Mouse (Mus musculus) kidney, embryonic 15.5 days (tissue): ENCODE results near the gene Fxyd7. TPM values are rescaled to one million over a fixed set of nuclear protein-coding genes. Genes with fewer than 3 reads are reported as not detected.
A peak's percentile ranks its signal among the peaks of the same experiment; 100 is the strongest.

Experiments
- ATAC-seq: fragments of 200-750 bp; cut with Nextera tagmentation; replicated peaks from 2 replicates; pipeline ENCODE4 v1.8.0; 2017; ENCODE audit warnings: moderate TSS enrichment; ENCODE audit not compliant: low FRiP score
- H3K27ac ChIP-seq: fragments of 300-500 bp; sonication (generic); 2 replicates; pipeline ENCODE4 v1.5.1; 2015; ENCODE audit warnings: mild to moderate bottlenecking, inconsistent platforms
- H3K27me3 ChIP-seq: fragments of 300-500 bp; sonication (generic); 2 replicates; pipeline ENCODE4 v1.6.1; 2015; ENCODE audit warnings: inconsistent platforms
- H3K36me3 ChIP-seq: fragments of 300-500 bp; sonication (generic); 2 replicates; pipeline ENCODE4 v1.6.1; 2015; ENCODE audit warnings: inconsistent platforms
- H3K4me1 ChIP-seq: fragments of 300-500 bp; sonication (generic); 2 replicates; pipeline ENCODE4 v1.6.1; 2015; ENCODE audit warnings: inconsistent platforms
- H3K4me2 ChIP-seq: fragments of 300-500 bp; sonication (generic); 2 replicates; pipeline ENCODE4 v1.6.1; 2015; ENCODE audit warnings: moderate library complexity, mild to moderate bottlenecking, inconsistent platforms
- H3K4me3 ChIP-seq: fragments of 300-500 bp; sonication (generic); replicated peaks from 2 replicates; pipeline ENCODE4 v1.5.1; 2015; ENCODE audit warnings: mild to moderate bottlenecking, inconsistent platforms
- H3K9ac ChIP-seq: fragments of 300-500 bp; sonication (generic); 2 replicates; pipeline ENCODE4 v1.6.1; 2015; ENCODE audit warnings: mild to moderate bottlenecking, inconsistent platforms
- H3K9me3 ChIP-seq: fragments of 300-500 bp; sonication (generic); replicated peaks from 2 replicates; pipeline ENCODE4 v1.6.1; 2016; ENCODE audit warnings: inconsistent platforms
- WGBS: fragments of 180-500 bp; shearing (Covaris S2); methylation state at CpG from one replicate; pipeline ENCODE4 v1.1.7; 2015; ENCODE audit warnings: mixed read lengths; 5-methylcytosine and 5-hydroxymethylcytosine counted together
- polyA plus RNA-seq: library from polyadenylated mRNA; unstranded; fragments of >200 nt; fragmentation: Nextera tagmentation; extraction: Ambion mirVana; gene quantifications from 2 replicates; pipeline ENCODE4 v1.2.1, GENCODE M21; 2015

Gene Fxyd7
- 8.2 and 11.2 TPM in 2 replicates for polyA plus RNA-seq

GRCm38 (mm10) chr7:31051321-31052021 is at the start of gene Fxyd7:
Gene Fxyd7 (minus strand): TSS chr7:31051467.
- H3K9me3 ChIP-seq: no peaks in the 10 kb centered on the region
- peaks cover 69% of the 10 kb centered on the region for H3K4me1 ChIP-seq
- no peaks in the 10 kb centered on the region for H3K36me3 ChIP-seq
- peak within 1 kb of the TSS; percentile 32 for H3K4me3 ChIP-seq
- no peak within 1 kb of the TSS for H3K27ac ChIP-seq
- under 1% methylated on average over 28 of the region's 28 CpGs for WGBS
- H3K27me3 ChIP-seq: peaks cover 62% of the 10 kb centered on the region
- peak within 1 kb of the TSS; percentile 29; the same call in 1 of the 2 replicates for H3K9ac ChIP-seq
- ATAC-seq: no peak
- H3K4me2 ChIP-seq: peak within 1 kb of the TSS; percentile 59

GRCm38 (mm10) chr7:31100786-31101185 is 49.5 kb upstream of the Fxyd7 start:
- WGBS: 77% methylated on average over 14 of the region's 14 CpGs
- Histone ChIP-seq H3K9ac (no peak overlapping the region), H3K27me3 (no peaks in the 10 kb centered on the region), H3K27ac (no peak overlapping the region), H3K36me3 (no peaks in the 10 kb centered on the region), H3K9me3 (no peaks in the 10 kb centered on the region), H3K4me1 (peaks cover 14% of the 10 kb centered on the region), H3K4me2 (no peak overlapping the region), H3K4me3 (no peak overlapping the region)
- no peak for ATAC-seq

- Histone ChIP-seq H3K9me3 (no peaks in the 10 kb centered on the region), H3K36me3 (no peaks in the 10 kb centered on the region), H3K4me1 (peaks cover 8% of the 10 kb centered on the region), H3K27ac (no peak overlapping the region), H3K4me3 (no peak overlapping the region), H3K4me2 (no peak overlapping the region), H3K27me3 (no peaks in the 10 kb centered on the region), H3K9ac (no peak overlapping the region)
- 93% methylated on average over 6 of the region's 6 CpGs for WGBS
- no peak for ATAC-seq
Observed at GRCm38 (mm10) chr7:31099612-31099982, 48.3 kb upstream of the Fxyd7 start.

- Histone ChIP-seq H3K36me3 (no peaks in the 10 kb centered on the region), H3K27me3 (no peaks in the 10 kb centered on the region), H3K9me3 (no peaks in the 10 kb centered on the region), H3K4me2 (no peak overlapping the region), H3K4me1 (peaks cover 8% of the 10 kb centered on the region), H3K27ac (no peak overlapping the region), H3K4me3 (no peak overlapping the region), H3K9ac (no peak overlapping the region)
- 0 out of 2 replicates have a peak, but pooled peaks have one; percentile 16 for ATAC-seq
- 76% methylated on average over 22 of the region's 22 CpGs for WGBS
Observed at GRCm38 (mm10) chr7:31098697-31099611, 47.7 kb upstream of the Fxyd7 start.

- peaks cover 8% of the 10 kb centered on the region for H3K4me1 ChIP-seq
- WGBS: 45% methylated on average over 20 of the region's 20 CpGs
- H3K36me3 ChIP-seq: no peaks in the 10 kb centered on the region
- peak overlapping the region; percentile 53 for H3K4me2 ChIP-seq
- no peak overlapping the region for H3K27ac ChIP-seq
- H3K9me3 ChIP-seq: no peaks in the 10 kb centered on the region
- H3K9ac ChIP-seq: no peak overlapping the region
- ATAC-seq: peak; percentile 95
- H3K27me3 ChIP-seq: no peaks in the 10 kb centered on the region
- peak overlapping the region; percentile 28 for H3K4me3 ChIP-seq
Observed at GRCm38 (mm10) chr7:31097583-31098248, 46.4 kb upstream of the Fxyd7 start.

- WGBS: 73% methylated on average over 9 of the region's 9 CpGs
- ATAC-seq: no peak
- Histone ChIP-seq H3K27ac (no peak overlapping the region), H3K27me3 (no peaks in the 10 kb centered on the region), H3K4me2 (no peak overlapping the region), H3K36me3 (no peaks in the 10 kb centered on the region), H3K4me1 (peaks cover 8% of the 10 kb centered on the region), H3K9me3 (no peaks in the 10 kb centered on the region), H3K4me3 (no peak overlapping the region), H3K9ac (no peak overlapping the region)
Observed at GRCm38 (mm10) chr7:31096892-31097564, 45.8 kb upstream of the Fxyd7 start.

GRCm38 (mm10) chr7:31094774-31095501 is 43.7 kb upstream of the Fxyd7 start:
- WGBS: 33% methylated on average over 12 of the region's 12 CpGs
- no peak for ATAC-seq
- H3K27ac ChIP-seq: no peak overlapping the region
- H3K36me3 ChIP-seq: no peaks in the 10 kb centered on the region
- H3K9me3 ChIP-seq: no peaks in the 10 kb centered on the region
- H3K4me2 ChIP-seq: no peak overlapping the region
- no peak overlapping the region for H3K9ac ChIP-seq
- H3K4me1 ChIP-seq: peaks cover 8% of the 10 kb centered on the region
- no peak overlapping the region for H3K4me3 ChIP-seq
- H3K27me3 ChIP-seq: no peaks in the 10 kb centered on the region

- H3K4me3 ChIP-seq: no peak overlapping the region
Observed at GRCm38 (mm10) chr7:31089721-31090120, 38.5 kb upstream of the Fxyd7 start.

GRCm38 (mm10) chr7:31088206-31088605 is 36.9 kb upstream of the Fxyd7 start:
- ATAC-seq: no peak
- no peak overlapping the region for H3K9ac ChIP-seq
- no peaks in the 10 kb centered on the region for H3K9me3 ChIP-seq
- 75% methylated on average over 3 of the region's 3 CpGs for WGBS
- H3K4me2 ChIP-seq: no peak overlapping the region
- H3K4me3 ChIP-seq: no peak overlapping the region
- H3K27me3 ChIP-seq: no peaks in the 10 kb centered on the region
- H3K4me1 ChIP-seq: peaks cover 12% of the 10 kb centered on the region
- H3K27ac ChIP-seq: no peak overlapping the region
- H3K36me3 ChIP-seq: no peaks in the 10 kb centered on the region

More at GRCm38 (mm10) chr7:31089721-31090120, 38.5 kb upstream of the Fxyd7 start:
- Histone ChIP-seq H3K36me3 (no peaks in the 10 kb centered on the region), H3K4me1 (peaks cover 5% of the 10 kb centered on the region), H3K9me3 (no peaks in the 10 kb centered on the region), H3K27me3 (no peaks in the 10 kb centered on the region), H3K27ac (0 out of 2 replicates have a peak overlapping the region, but pooled peaks have one; percentile 48), H3K4me2 (no peak overlapping the region), H3K9ac (no peak overlapping the region)
- 64% methylated on average over 2 of the region's 2 CpGs for WGBS
- ATAC-seq: no peak

- no peak for ATAC-seq
- Histone ChIP-seq H3K4me2 (no peak overlapping the region), H3K9ac (no peak overlapping the region), H3K36me3 (no peaks in the 10 kb centered on the region), H3K27ac (no peak overlapping the region), H3K9me3 (no peaks in the 10 kb centered on the region), H3K4me3 (no peak overlapping the region), H3K27me3 (no peaks in the 10 kb centered on the region), H3K4me1 (peaks cover 12% of the 10 kb centered on the region)
- WGBS: 37% methylated on average over 2 of the region's 2 CpGs
Observed at GRCm38 (mm10) chr7:31087262-31087661, 36.0 kb upstream of the Fxyd7 start.

- H3K4me2 ChIP-seq: no peak overlapping the region
- no peak overlapping the region for H3K9ac ChIP-seq
- no peak overlapping the region for H3K4me3 ChIP-seq
- peaks cover 12% of the 10 kb centered on the region for H3K4me1 ChIP-seq
- no peak overlapping the region for H3K27ac ChIP-seq
- no peaks in the 10 kb centered on the region for H3K36me3 ChIP-seq
- no peak for ATAC-seq
- no peaks in the 10 kb centered on the region for H3K9me3 ChIP-seq
- H3K27me3 ChIP-seq: no peaks in the 10 kb centered on the region
- WGBS: 90% methylated on average over 9 of the region's 9 CpGs
Observed at GRCm38 (mm10) chr7:31086175-31086755, 35.0 kb upstream of the Fxyd7 start.
